Mouse (Mus musculus): Measurements from ENCODE around the gene Rnf31. TPM values are rescaled to one million over a fixed set of nuclear protein-coding genes. Genes with fewer than 3 reads are reported as not detected.
A peak's percentile ranks its signal among the peaks of the same experiment; 100 is the strongest.

Gene Rnf31
- polyA plus RNA-seq, 1 experiment, result 27.7 TPM

GRCm38 (mm10) chr14:55586149-55586548 lies 5.4 kb upstream of the Rnf31 start:
- TF ChIP-seq GATA1 (IDR thresholded peaks at IDR 0.05; ENCODE audit: low read length), result peak; percentile 86

- TF ChIP-seq GATA1 (IDR thresholded peaks at IDR 0.05; ENCODE audit: low read length), result no peak
Observed at GRCm38 (mm10) chr14:55589271-55589670, 2.2 kb upstream of the Rnf31 start.

- TF ChIP-seq GATA1 (IDR thresholded peaks at IDR 0.05; ENCODE audit: low read length), result no peak
Observed at GRCm38 (mm10) chr14:55589771-55590448, 1.6 kb upstream of the Rnf31 start.

GRCm38 (mm10) chr14:55590748-55591330 lies 669 bp upstream of the Rnf31 start, which contains the start of gene Psme2:
Gene Psme2, minus strand, starts transcription at chr14:55591113.
- no peak for TF ChIP-seq GATA1 (IDR thresholded peaks at IDR 0.05; ENCODE audit: low read length)

- TF ChIP-seq GATA1 (IDR thresholded peaks at IDR 0.05; ENCODE audit: low read length), result no peak
Observed at GRCm38 (mm10) chr14:55592226-55592625, 718 bp downstream of the Rnf31 start.

- no peak for TF ChIP-seq GATA1 (IDR thresholded peaks at IDR 0.05; ENCODE audit: low read length)
Observed at GRCm38 (mm10) chr14:55596036-55596690, 4.7 kb downstream of the Rnf31 start.

GRCm38 (mm10) chr14:55598521-55599390 lies 7.2 kb downstream of the Rnf31 start:
- no peak for TF ChIP-seq GATA1 (IDR thresholded peaks at IDR 0.05; ENCODE audit: low read length)

GRCm38 (mm10) chr14:55603271-55603632 lies 11.7 kb downstream of the Rnf31 start, which contains the start of gene Irf9:
Gene Irf9, plus strand, starts transcription at chr14:55603571.
- no peak for TF ChIP-seq GATA1 (IDR thresholded peaks at IDR 0.05; ENCODE audit: low read length)

- TF ChIP-seq GATA1 (IDR thresholded peaks at IDR 0.05; ENCODE audit: low read length), result peak; percentile 50
Observed at GRCm38 (mm10) chr14:55603633-55604576, 12.4 kb downstream of the Rnf31 start.

- TF ChIP-seq GATA1 (IDR thresholded peaks at IDR 0.05; ENCODE audit: low read length), result no peak
Observed at GRCm38 (mm10) chr14:55604823-55605222, 13.3 kb downstream of the Rnf31 start.

- TF ChIP-seq GATA1 (IDR thresholded peaks at IDR 0.05; ENCODE audit: low read length), result no peak
Observed at GRCm38 (mm10) chr14:55605743-55606459, 14.4 kb downstream of the Rnf31 start.

- no peak for TF ChIP-seq GATA1 (IDR thresholded peaks at IDR 0.05; ENCODE audit: low read length)
Observed at GRCm38 (mm10) chr14:55608339-55608738, 16.8 kb downstream of the Rnf31 start.

- no peak for TF ChIP-seq GATA1 (IDR thresholded peaks at IDR 0.05; ENCODE audit: low read length)
Observed at GRCm38 (mm10) chr14:55613346-55613745, 21.8 kb downstream of the Rnf31 start.

Measured in G1E-ER4 (cell line).